Mouse (Mus musculus) layer of hippocampus, postnatal 14 days (tissue): ENCODE measurements around the gene Ccp110. TPM values are rescaled to one million over a fixed set of nuclear protein-coding genes. Genes with fewer than 3 reads are reported as not detected.

Source experiments
- DNase-seq, 2 experiments: peaks; one replicate each; pipeline ENCODE4 v3.0.0; 2021 to 2022; ENCODE audit warnings: low spot score in 2 of 2, mixed read lengths in 1 of 2
- total RNA-seq, 2 experiments: library from RNA; stranded (reverse); gene quantifications; 2 replicates each; pipeline ENCODE4 v1.2.3; 2021

Ccp110 gene
- total RNA-seq, 2 experiments from 2014 or later = 36.2 TPM

GRCm38 (mm10) chr7:118723927-118724326 is 11.6 kb downstream of the Ccp110 start:
- DNase-seq = no peak

GRCm38 (mm10) chr7:118725459-118725858 is 13.1 kb downstream of the Ccp110 start:
- no peak for DNase-seq

- DNase-seq = no peak
Observed at GRCm38 (mm10) chr7:118728846-118729587, 16.7 kb downstream of the Ccp110 start.

GRCm38 (mm10) chr7:118731781-118732180 is 19.4 kb downstream of the Ccp110 start:
- DNase-seq = no peak

GRCm38 (mm10) chr7:118733225-118733624 is 20.9 kb downstream of the Ccp110 start:
- DNase-seq = no peak

GRCm38 (mm10) chr7:118738730-118739129 is 26.4 kb downstream of the Ccp110 start:
- peak in 1 of 2 experiments; percentile 26 for DNase-seq

GRCm38 (mm10) chr7:118739975-118740531 is 27.7 kb downstream of the Ccp110 start, which contains the start of gene Vps35l:
Vps35l (plus strand) TSS chr7:118740226.
- peak; percentile 69 to 88 for DNase-seq

GRCm38 (mm10) chr7:118740532-118741338 is 28.4 kb downstream of the Ccp110 start:
- DNase-seq = peak; percentile 94 to 97

GRCm38 (mm10) chr7:118742278-118742677 is 29.9 kb downstream of the Ccp110 start:
- no peak for DNase-seq

GRCm38 (mm10) chr7:118744766-118745165 is 32.4 kb downstream of the Ccp110 start:
- DNase-seq = no peak

- DNase-seq = peak; percentile 50 to 64
Observed at GRCm38 (mm10) chr7:118747891-118748672, 35.7 kb downstream of the Ccp110 start.

GRCm38 (mm10) chr7:118749706-118750105 is 37.4 kb downstream of the Ccp110 start:
- DNase-seq = no peak

GRCm38 (mm10) chr7:118751625-118752024 is 39.3 kb downstream of the Ccp110 start:
- no peak for DNase-seq

GRCm38 (mm10) chr7:118755756-118756155 is 43.4 kb downstream of the Ccp110 start:
- no peak for DNase-seq

GRCm38 (mm10) chr7:118756490-118757265 is 44.3 kb downstream of the Ccp110 start:
- no peak for DNase-seq

- DNase-seq = no peak
Observed at GRCm38 (mm10) chr7:118758369-118758768, 46.0 kb downstream of the Ccp110 start.

- DNase-seq = no peak
Observed at GRCm38 (mm10) chr7:118759372-118759771, 47.0 kb downstream of the Ccp110 start.

- DNase-seq = no peak
Observed at GRCm38 (mm10) chr7:118763939-118764338, 51.6 kb downstream of the Ccp110 start.

GRCm38 (mm10) chr7:118764725-118765124 is 52.4 kb downstream of the Ccp110 start:
- DNase-seq = no peak

GRCm38 (mm10) chr7:118765604-118766003 is 53.3 kb downstream of the Ccp110 start:
- no peak for DNase-seq
